Mouse (Mus musculus): ENCODE measurements at regions not wholly inside any gene's neighbourhood (a gene's known extent, or its start where the extent isn't known, plus 50 kb on each side); places are given as distances from the start of the nearest gene placed in this dataset.
A peak's percentile ranks its signal among the peaks of the same experiment; 100 is the strongest.

DNA sequence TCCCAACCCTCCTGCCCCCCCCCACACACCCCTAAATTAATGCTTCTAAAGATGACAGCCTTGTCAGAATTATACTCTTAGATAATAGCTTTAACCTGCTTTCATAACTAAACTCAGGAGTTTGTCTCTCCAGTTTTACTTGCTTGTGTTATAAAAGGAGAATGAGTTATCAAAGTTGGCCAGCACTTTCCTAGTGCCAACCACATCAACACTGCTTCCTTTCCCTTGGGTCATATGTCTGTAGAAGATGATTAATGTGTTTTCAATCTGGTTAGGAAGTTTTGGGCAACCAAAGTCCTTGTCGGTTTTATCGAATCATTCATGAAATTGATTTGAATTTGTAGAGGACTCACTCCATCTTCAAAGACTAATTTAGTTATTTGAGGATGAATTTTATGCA lies 505.3 kb downstream of the Kctd12 start:
- Histone ChIP-seq H3K9me3 (no peaks in the 10 kb centered on the region), H3K9ac (no peak overlapping the region), H3K27me3 (replicated peaks) (no peaks in the 10 kb centered on the region), H3K4me3 (replicated peaks) (no peak overlapping the region), H3K36me3 (no peaks in the 10 kb centered on the region), H3K27ac (no peak overlapping the region), H3K4me1 (no peaks in the 10 kb centered on the region), H3K4me2 (no peak overlapping the region)
- WGBS = 74% methylated on average over 2 of the region's 2 CpGs
- no peak for ATAC-seq (ENCODE audit: insufficient read depth, low FRiP score, low read depth)

- Histone ChIP-seq H3K4me1 (no peaks in the 10 kb centered on the region), H3K4me2 (no peak overlapping the region), H3K27me3 (replicated peaks) (no peaks in the 10 kb centered on the region), H3K9ac (no peak overlapping the region), H3K4me3 (replicated peaks) (no peak overlapping the region), H3K9me3 (no peaks in the 10 kb centered on the region), H3K27ac (no peak overlapping the region), H3K36me3 (no peaks in the 10 kb centered on the region)
- 64% methylated on average over 4 of the region's 4 CpGs for WGBS
- ATAC-seq (ENCODE audit: insufficient read depth, low FRiP score, low read depth) = no peak
Observed at GRCm38 (mm10) chr14:102469326-102469725, 513.1 kb downstream of the Kctd12 start.

GRCm38 (mm10) chr14:102461001-102461400 lies 521.4 kb downstream of the Kctd12 start:
- Histone ChIP-seq H3K4me1 (no peaks in the 10 kb centered on the region), H3K4me3 (replicated peaks) (no peak overlapping the region), H3K4me2 (no peak overlapping the region), H3K27me3 (replicated peaks) (no peaks in the 10 kb centered on the region), H3K36me3 (no peaks in the 10 kb centered on the region), H3K9me3 (no peaks in the 10 kb centered on the region), H3K9ac (no peak overlapping the region), H3K27ac (no peak overlapping the region)
- no peak for ATAC-seq (ENCODE audit: insufficient read depth, low FRiP score, low read depth)
- 83% methylated on average over 1 of the region's 1 CpGs for WGBS

DNA sequence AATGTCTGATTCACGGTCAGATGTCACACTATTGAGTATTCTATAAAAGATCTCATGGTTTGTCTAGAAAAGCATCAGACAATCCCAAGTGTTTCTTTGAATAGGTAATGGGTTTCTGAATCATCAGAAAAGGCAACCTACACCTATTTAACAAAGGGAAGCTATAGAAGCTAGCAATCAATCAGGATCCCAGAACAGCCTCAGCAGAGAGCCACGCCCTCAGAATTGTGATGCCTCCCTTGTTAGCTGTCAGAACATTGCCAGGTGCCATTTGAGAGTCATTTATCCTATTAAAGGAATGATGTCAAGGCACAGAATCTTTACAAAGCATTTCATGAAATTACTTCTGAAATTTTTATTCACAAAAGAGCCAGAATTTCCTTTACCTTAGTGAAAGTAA lies 542.7 kb downstream of the Kctd12 start:
- no peak overlapping the region for H3K4me3 ChIP-seq (replicated peaks)
- ATAC-seq (ENCODE audit: insufficient read depth, low FRiP score, low read depth) = no peak
- no peak overlapping the region for H3K27ac ChIP-seq
- no peaks in the 10 kb centered on the region for H3K9me3 ChIP-seq
- whole genome bisulfite sequencing = 68% methylated on average over 2 of the region's 2 CpGs
- H3K4me2 ChIP-seq = no peak overlapping the region
- H3K27me3 ChIP-seq (replicated peaks) = no peaks in the 10 kb centered on the region
- H3K9ac ChIP-seq = no peak overlapping the region
- H3K4me1 ChIP-seq = no peaks in the 10 kb centered on the region
- H3K36me3 ChIP-seq = no peaks in the 10 kb centered on the region

- Histone ChIP-seq H3K4me2 (no peak overlapping the region), H3K9me3 (no peaks in the 10 kb centered on the region), H3K9ac (no peak overlapping the region), H3K4me3 (replicated peaks) (no peak overlapping the region), H3K4me1 (no peaks in the 10 kb centered on the region), H3K27ac (no peak overlapping the region), H3K36me3 (no peaks in the 10 kb centered on the region), H3K27me3 (replicated peaks) (no peaks in the 10 kb centered on the region)
- 35% methylated on average over 4 of the region's 4 CpGs for WGBS
- no peak; the same call in 1 of the 2 replicates for ATAC-seq (ENCODE audit: insufficient read depth, low FRiP score, low read depth)
Observed at GRCm38 (mm10) chr14:102403397-102404115, 578.9 kb downstream of the Kctd12 start.

- no peak overlapping the region for H3K4me2 ChIP-seq
- no peak overlapping the region for H3K9ac ChIP-seq
- no peaks in the 10 kb centered on the region for H3K27me3 ChIP-seq (replicated peaks)
- H3K4me3 ChIP-seq (replicated peaks) = no peak overlapping the region
- ATAC-seq (ENCODE audit: insufficient read depth, low FRiP score, low read depth) = no peak
- H3K36me3 ChIP-seq = no peaks in the 10 kb centered on the region
- 51% methylated on average over 4 of the region's 4 CpGs for WGBS
- H3K9me3 ChIP-seq = no peaks in the 10 kb centered on the region
- H3K4me1 ChIP-seq = no peaks in the 10 kb centered on the region
- no peak overlapping the region for H3K27ac ChIP-seq
Observed at GRCm38 (mm10) chr14:102402061-102402689, 580.3 kb downstream of the Kctd12 start.

- H3K4me3 ChIP-seq (replicated peaks) = no peak overlapping the region
- H3K9ac ChIP-seq = no peak overlapping the region
- H3K4me1 ChIP-seq = no peaks in the 10 kb centered on the region
- no peak for ATAC-seq (ENCODE audit: insufficient read depth, low FRiP score, low read depth)
- no peaks in the 10 kb centered on the region for H3K9me3 ChIP-seq
- no peak overlapping the region for H3K4me2 ChIP-seq
- no peaks in the 10 kb centered on the region for H3K36me3 ChIP-seq
- H3K27me3 ChIP-seq (replicated peaks) = no peaks in the 10 kb centered on the region
- WGBS = 74% methylated on average over 7 of the region's 7 CpGs
- no peak overlapping the region for H3K27ac ChIP-seq
Observed at GRCm38 (mm10) chr14:102396036-102396734, 586.3 kb downstream of the Kctd12 start.

GRCm38 (mm10) chr14:102392351-102392750 lies 590.1 kb downstream of the Kctd12 start:
- H3K9me3 ChIP-seq = no peaks in the 10 kb centered on the region
- H3K27ac ChIP-seq = no peak overlapping the region
- no peaks in the 10 kb centered on the region for H3K27me3 ChIP-seq (replicated peaks)
- H3K36me3 ChIP-seq = no peaks in the 10 kb centered on the region
- WGBS = 56% methylated on average over 3 of the region's 3 CpGs
- H3K4me3 ChIP-seq (replicated peaks) = no peak overlapping the region
- no peak overlapping the region for H3K9ac ChIP-seq
- no peak overlapping the region for H3K4me2 ChIP-seq
- ATAC-seq (ENCODE audit: insufficient read depth, low FRiP score, low read depth) = no peak
- H3K4me1 ChIP-seq = no peaks in the 10 kb centered on the region

GRCm38 (mm10) chr14:102372994-102373567 lies 609.4 kb downstream of the Kctd12 start:
- H3K4me2 ChIP-seq = no peak overlapping the region
- no peak overlapping the region for H3K9ac ChIP-seq
- no peaks in the 10 kb centered on the region for H3K4me1 ChIP-seq
- H3K36me3 ChIP-seq = no peaks in the 10 kb centered on the region
- no peak overlapping the region for H3K4me3 ChIP-seq (replicated peaks)
- H3K27ac ChIP-seq = no peak overlapping the region
- ATAC-seq (ENCODE audit: insufficient read depth, low FRiP score, low read depth) = no peak
- WGBS = 64% methylated on average over 5 of the region's 5 CpGs
- H3K9me3 ChIP-seq = no peaks in the 10 kb centered on the region
- H3K27me3 ChIP-seq (replicated peaks) = no peaks in the 10 kb centered on the region

DNA sequence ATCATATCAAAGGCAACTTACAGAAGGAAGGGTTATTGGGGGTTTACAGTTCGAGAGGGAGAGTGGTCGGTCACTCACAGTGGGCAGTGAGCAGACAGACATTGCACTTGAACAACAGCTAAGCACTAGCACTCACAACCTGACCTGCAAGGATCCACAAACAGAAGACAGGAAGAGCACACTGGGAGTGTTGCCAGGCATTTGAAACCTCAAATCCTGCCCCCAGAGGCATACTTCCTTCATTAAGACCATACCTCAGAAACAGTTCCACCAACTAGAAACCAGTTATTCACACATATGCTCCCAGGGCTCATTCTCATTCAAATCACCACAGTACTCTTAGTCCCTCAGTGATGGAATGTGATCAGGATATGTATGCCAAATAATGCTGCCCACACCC lies 620.8 kb downstream of the Kctd12 start:
- Histone ChIP-seq H3K9ac (no peak overlapping the region), H3K27me3 (replicated peaks) (no peaks in the 10 kb centered on the region), H3K4me1 (no peaks in the 10 kb centered on the region), H3K27ac (no peak overlapping the region), H3K36me3 (no peaks in the 10 kb centered on the region), H3K4me2 (no peak overlapping the region), H3K9me3 (no peaks in the 10 kb centered on the region), H3K4me3 (replicated peaks) (no peak overlapping the region)
- WGBS = 77% methylated on average over 2 of the region's 2 CpGs
- ATAC-seq (ENCODE audit: insufficient read depth, low FRiP score, low read depth) = no peak

- no peak overlapping the region for H3K4me2 ChIP-seq
- no peak overlapping the region for H3K9ac ChIP-seq
- no peaks in the 10 kb centered on the region for H3K36me3 ChIP-seq
- H3K9me3 ChIP-seq = no peaks in the 10 kb centered on the region
- H3K27ac ChIP-seq = no peak overlapping the region
- no peaks in the 10 kb centered on the region for H3K27me3 ChIP-seq (replicated peaks)
- H3K4me3 ChIP-seq (replicated peaks) = no peak overlapping the region
- no peak for ATAC-seq (ENCODE audit: insufficient read depth, low FRiP score, low read depth)
- H3K4me1 ChIP-seq = no peaks in the 10 kb centered on the region
Observed at GRCm38 (mm10) chr14:102329409-102329808, 599.7 kb downstream of the Lmo7 start.

DNA sequence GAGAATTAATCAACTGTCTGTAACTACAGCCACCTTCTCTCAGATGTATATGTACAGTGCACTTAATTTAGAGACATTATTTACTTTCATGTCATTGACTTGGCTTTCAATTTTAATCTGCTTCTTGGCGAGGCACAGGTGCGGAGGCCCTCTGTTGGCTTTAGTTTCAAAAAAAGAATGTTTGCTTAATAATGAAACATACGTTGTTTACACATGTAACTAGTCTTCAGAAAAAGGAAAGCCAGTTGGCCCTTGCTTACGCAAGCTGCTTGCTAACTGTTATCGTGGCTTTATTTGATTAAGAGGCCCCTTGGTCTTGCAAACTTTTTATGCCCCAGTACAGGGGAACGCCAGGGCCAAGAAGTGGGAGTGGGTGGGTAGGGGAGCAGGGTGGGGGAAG lies 576.6 kb downstream of the Lmo7 start:
- H3K4me1 ChIP-seq = no peaks in the 10 kb centered on the region
- WGBS = 37% methylated on average over 6 of the region's 6 CpGs
- H3K9ac ChIP-seq = no peak overlapping the region

More for the DNA sequence above, 576.6 kb downstream of the Lmo7 start:
- no peak overlapping the region for H3K4me2 ChIP-seq
- ATAC-seq (ENCODE audit: insufficient read depth, low FRiP score, low read depth) = peak; percentile 92
- H3K27ac ChIP-seq = no peak overlapping the region
- H3K36me3 ChIP-seq = no peaks in the 10 kb centered on the region
- no peaks in the 10 kb centered on the region for H3K9me3 ChIP-seq
- H3K27me3 ChIP-seq (replicated peaks) = no peaks in the 10 kb centered on the region
- H3K4me3 ChIP-seq (replicated peaks) = no peak overlapping the region
